Comparison of ENCODE assay signal across 14 mouse cellular contexts in genomic region chr4:95385552-95385951, GRCm38 (mm10).
A peak's percentile ranks its signal among the peaks of the same experiment; 100 is the strongest.
DNase-seq lines count a peak whose midpoint lies in the region; ATAC-seq and TF ChIP-seq lines count a peak whose summit lies in the region.
"Had no signal": no experiment of that assay in that cellular context is flagged by ENCODE, and none has a peak within 500 bp of the region (broad histone marks: within the 10 kb centered on the region; RNA-seq: fewer than 3 reads in every experiment).

No protein-coding gene starts in this region.

- 50% methylated on average over 7 of the region's 7 CpGs for WGBS in kidney, embryonic 16.5 days
- 16% methylated on average over 7 of the region's 7 CpGs for whole genome bisulfite sequencing in lung, embryonic 14.5 days

- peaks cover 44% of the 10 kb centered on the region for H3K4me1 ChIP-seq in megakaryocyte, embryonic 14.5 days
- H3K4me1 ChIP-seq in kidney, embryonic 16.5 days (ENCODE audit: insufficient read depth, low read length) = peaks cover 9% of the 10 kb centered on the region; the same call in 1 of the 2 replicates
- H3K4me1 ChIP-seq in lung, embryonic 14.5 days (ENCODE audit: insufficient read depth) = peaks cover 31% of the 10 kb centered on the region
- H3K4me1 ChIP-seq: hindbrain, embryonic 15.5 days; neural tube, embryonic 13.5 days had no signal

- no peak for TF ChIP-seq CTCF in lung, embryonic 14.5 days (IDR thresholded peaks at IDR 0.05; ENCODE audit: low read depth)

- H3K4me3 ChIP-seq in megakaryocyte, embryonic 14.5 days (replicated peaks) = peak overlapping the region; percentile 33
- H3K4me3 ChIP-seq in kidney, embryonic 16.5 days (ENCODE audit: low read length) = no peak overlapping the region
- H3K4me3 ChIP-seq in lung, embryonic 14.5 days (ENCODE audit: low read depth, low read length) = no peak overlapping the region
- H3K4me3 ChIP-seq: hindbrain, embryonic 15.5 days; limb, embryonic 15.5 days; neural tube, embryonic 13.5 days had no signal

- H3K4me2 ChIP-seq in kidney, embryonic 16.5 days (replicated peaks; ENCODE audit: low read depth, low read length) = no peak overlapping the region
- H3K4me2 ChIP-seq in lung, embryonic 14.5 days = 0 out of 2 replicates have a peak overlapping the region, but pooled peaks have one; percentile 0
- H3K4me2 ChIP-seq: hindbrain, embryonic 15.5 days; limb, embryonic 15.5 days; neural tube, embryonic 13.5 days had no signal

- peak; percentile 88 for DNase-seq in lung, embryonic 14.5 days
- DNase-seq in ovary, postnatal 10 days (ENCODE audit: low spot score) = no peak
- DNase-seq in Muller cell, postnatal 12 days (ENCODE audit: inconsistent ontology term) = no peak
- no peak for DNase-seq in spleen, postnatal 4 days (ENCODE audit: low spot score in 2 of 2)
- DNase-seq: adrenal gland, adult 8-10 months; cerebellum, postnatal 14 days had no signal

- ATAC-seq in megakaryocyte, adult 5-6 weeks (ENCODE audit: poor library complexity, severe bottlenecking) = no peak
- ATAC-seq in kidney, embryonic 16.5 days (ENCODE audit: low FRiP score, low TSS enrichment) = no peak; the same call in 1 of the 2 replicates
- peak; percentile 87 for ATAC-seq in lung, embryonic 14.5 days (ENCODE audit: insufficient read depth)
- ATAC-seq in CD4-positive, CD25-positive, alpha-beta regulatory T cell, adult 4 months = no peak
- ATAC-seq: forebrain, embryonic 16.5 days had no signal

- H3K27me3 ChIP-seq in megakaryocyte, embryonic 14.5 days (replicated peaks) = no peaks in the 10 kb centered on the region
- H3K27me3 ChIP-seq in kidney, embryonic 16.5 days (ENCODE audit: insufficient read depth, low read length) = no peaks in the 10 kb centered on the region
- H3K27me3 ChIP-seq in lung, embryonic 14.5 days (ENCODE audit: insufficient read depth, low read length) = no peaks in the 10 kb centered on the region
- H3K27me3 ChIP-seq: hindbrain, embryonic 15.5 days; limb, embryonic 15.5 days; neural tube, embryonic 13.5 days had no signal

- H3K9ac ChIP-seq in kidney, embryonic 16.5 days (replicated peaks; ENCODE audit: low read length) = no peak overlapping the region
- no peak overlapping the region for H3K9ac ChIP-seq in lung, embryonic 14.5 days
- H3K9ac ChIP-seq: hindbrain, embryonic 15.5 days; limb, embryonic 15.5 days; neural tube, embryonic 13.5 days had no signal

- H3K36me3 ChIP-seq in megakaryocyte, embryonic 14.5 days (replicated peaks; ENCODE audit: low read length) = no peaks in the 10 kb centered on the region
- H3K36me3 ChIP-seq in kidney, embryonic 16.5 days (ENCODE audit: insufficient read depth, low read length) = no peaks in the 10 kb centered on the region
- no peaks in the 10 kb centered on the region for H3K36me3 ChIP-seq in lung, embryonic 14.5 days (ENCODE audit: insufficient read depth)
- H3K36me3 ChIP-seq: hindbrain, embryonic 15.5 days; limb, embryonic 15.5 days; neural tube, embryonic 13.5 days had no signal

- H3K9me3 ChIP-seq in megakaryocyte, embryonic 14.5 days = no peaks in the 10 kb centered on the region
- no peaks in the 10 kb centered on the region for H3K9me3 ChIP-seq in kidney, embryonic 16.5 days (ENCODE audit: low read length)
- no peaks in the 10 kb centered on the region for H3K9me3 ChIP-seq in lung, embryonic 14.5 days (ENCODE audit: low read depth, low read length)
- H3K9me3 ChIP-seq: hindbrain, embryonic 15.5 days; limb, embryonic 15.5 days; neural tube, embryonic 13.5 days had no signal

- H3K27ac ChIP-seq in kidney, embryonic 16.5 days (ENCODE audit: low read length) = peak overlapping the region; percentile 30; the same call in 1 of the 2 replicates
- peak overlapping the region; percentile 68 for H3K27ac ChIP-seq in lung, embryonic 14.5 days (ENCODE audit: low read depth)
- H3K27ac ChIP-seq: hindbrain, embryonic 15.5 days; limb, embryonic 15.5 days; neural tube, embryonic 13.5 days had no signal
